Mouse (Mus musculus) liver, embryonic 14.5 days (tissue): ENCODE data around the gene Col8a2.

Experiments
- CTCF ChIP-seq: IDR thresholded peaks from 2 replicates; pipeline ENCODE4 v1.5.1; 2016; ENCODE audit warnings: antibody characterized with exemption, low read depth, control low read depth
- EP300 ChIP-seq: IDR thresholded peaks from 2 replicates; pipeline ENCODE4 v1.6.1; 2016; ENCODE audit warnings: antibody characterized with exemption, low read depth

GRCm38 (mm10) chr4:126287302-126287995 is 856 bp downstream of the Col8a2 start:
- TF ChIP-seq CTCF: no peak
- TF ChIP-seq EP300: no peak
